Mouse (Mus musculus) brown adipose tissue, adult 24 weeks (tissue): ENCODE data around the gene Gm525. TPM values are rescaled to one million over a fixed set of nuclear protein-coding genes. Genes with fewer than 3 reads are reported as not detected.

Source experiments
- H3K27ac ChIP-seq: fragments of 200-500 bp; replicated peaks from 2 replicates; pipeline ENCODE4 v1.5.1; 2012; ENCODE audit warnings: low read depth, mild to moderate bottlenecking, low read length
- H3K4me1 ChIP-seq: fragments of 200-500 bp; 2 replicates; pipeline ENCODE4 v1.6.1; 2012; ENCODE audit warnings: low read length, mixed read lengths; ENCODE audit not compliant: control insufficient read depth, insufficient read depth, insufficient read length
- H3K4me3 ChIP-seq: fragments of 200-500 bp; 2 replicates; pipeline ENCODE4 v1.5.1; 2012; ENCODE audit warnings: low read depth, mild to moderate bottlenecking, low read length, moderate library complexity; ENCODE audit not compliant: insufficient read depth
- polyA plus RNA-seq: library from polyadenylated mRNA; stranded (reverse); fragments of >200 nt; gene quantifications from 2 replicates; pipeline ENCODE4 v1.2.4, GENCODE M21; 2012; ENCODE audit not compliant: missing spikeins, insufficient read depth, insufficient read length

The Gm525 gene
- polyA plus RNA-seq, 1 experiment, result not detected

- 0 out of 2 replicates have a peak, but pooled peaks cover 2% of the 10 kb centered on the region for H3K4me1 ChIP-seq
- H3K4me3 ChIP-seq, result no peak overlapping the region
- no peak overlapping the region for H3K27ac ChIP-seq
Measured at GRCm38 (mm10) chr11:89098083-89098835, 24.6 kb downstream of the Gm525 start.

- no peaks in the 10 kb centered on the region for H3K4me1 ChIP-seq
- no peak overlapping the region for H3K27ac ChIP-seq
- H3K4me3 ChIP-seq, result no peak overlapping the region
Measured at GRCm38 (mm10) chr11:89098930-89099329, 25.3 kb downstream of the Gm525 start.

DNA sequence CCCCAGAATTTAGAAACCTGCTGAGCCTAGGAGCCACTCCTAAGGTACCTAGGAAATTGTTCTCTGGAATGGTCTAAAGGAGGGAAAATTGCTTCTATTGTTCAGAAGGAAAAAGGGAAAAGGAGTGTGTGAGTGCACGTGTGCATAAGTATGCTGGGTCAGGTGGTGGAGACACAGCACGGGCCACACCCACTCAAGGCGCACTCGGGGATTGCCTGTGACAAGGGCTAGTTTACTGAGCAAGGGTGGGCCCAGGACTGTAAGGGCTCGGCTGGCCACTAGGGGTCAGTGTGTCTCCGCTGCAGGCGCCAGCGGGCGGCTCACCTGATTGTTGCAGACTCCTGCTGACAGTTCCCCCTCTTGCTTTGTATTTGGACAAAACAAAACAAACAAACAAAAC, 26.8 kb downstream of the Gm525 start:
- Histone ChIP-seq H3K4me1 (no peaks in the 10 kb centered on the region), H3K27ac (peak overlapping the region; percentile 54; the same call in 1 of the 2 replicates), H3K4me3 (peak overlapping the region; percentile 61)

- peak overlapping the region; percentile 61 for H3K4me3 ChIP-seq
- no peaks in the 10 kb centered on the region for H3K4me1 ChIP-seq
- peak overlapping the region; percentile 76 for H3K27ac ChIP-seq
Measured at GRCm38 (mm10) chr11:89100826-89101321, 27.2 kb downstream of the Gm525 start.

DNA sequence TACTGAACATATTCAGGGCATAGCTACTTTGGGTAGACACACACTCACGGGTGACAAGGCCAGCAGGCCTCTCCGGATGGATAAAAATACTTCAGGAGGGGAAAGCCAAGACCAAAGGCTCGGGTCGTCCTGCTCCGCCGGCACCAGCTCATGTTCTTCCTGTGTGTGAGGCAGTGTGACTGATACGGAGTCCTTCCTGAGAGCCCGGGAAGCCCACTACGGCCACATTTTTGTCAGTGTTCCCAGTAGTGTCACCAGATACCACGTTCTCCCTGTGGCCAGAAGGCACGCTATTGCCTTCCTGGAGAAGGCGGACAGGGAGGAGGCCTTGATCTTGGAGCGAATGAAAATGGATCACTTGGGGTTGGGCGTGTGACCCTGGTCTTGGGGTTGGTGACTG, 29.5 kb downstream of the Gm525 start:
- Histone ChIP-seq H3K27ac (no peak overlapping the region), H3K4me3 (no peak overlapping the region), H3K4me1 (no peaks in the 10 kb centered on the region)

GRCm38 (mm10) chr11:89105211-89105610, 31.6 kb downstream of the Gm525 start:
- Histone ChIP-seq H3K4me1 (no peaks in the 10 kb centered on the region), H3K27ac (no peak overlapping the region), H3K4me3 (no peak overlapping the region)

- no peak overlapping the region for H3K4me3 ChIP-seq
- H3K4me1 ChIP-seq, result no peaks in the 10 kb centered on the region
- H3K27ac ChIP-seq, result no peak overlapping the region
Measured at GRCm38 (mm10) chr11:89105823-89106222, 32.2 kb downstream of the Gm525 start.

DNA sequence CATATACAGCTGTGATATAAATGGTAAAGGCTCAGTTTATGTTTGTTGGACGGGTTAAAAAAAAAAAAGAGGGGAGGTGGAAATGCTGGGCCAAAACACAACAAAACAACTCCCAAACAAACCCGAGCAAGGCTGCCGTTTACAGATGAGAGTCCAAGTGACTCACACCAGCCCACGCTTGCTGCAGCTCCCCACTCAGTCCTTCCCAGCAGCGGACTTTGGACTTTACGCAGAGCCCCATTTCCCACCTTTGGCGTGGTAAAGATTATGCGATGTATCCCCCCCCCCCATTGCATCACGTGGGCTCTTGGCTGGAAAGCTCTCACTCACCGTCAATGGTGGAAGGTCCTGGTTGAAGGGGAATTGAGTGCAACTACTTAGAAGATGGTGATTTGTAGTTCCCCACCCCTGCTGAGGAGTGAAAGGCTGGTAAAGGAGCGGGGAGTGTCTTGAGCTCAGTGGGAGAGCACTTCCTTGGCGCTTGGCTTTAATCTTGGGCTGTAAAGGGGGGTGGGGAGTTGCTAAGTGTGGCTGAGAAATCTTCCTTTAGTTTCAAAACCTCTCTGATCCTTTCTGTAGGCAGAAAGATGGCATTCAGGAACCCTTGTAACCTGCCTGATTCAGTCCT, 33.7 kb downstream of the Gm525 start:
- Histone ChIP-seq H3K4me1 (no peaks in the 10 kb centered on the region), H3K27ac (no peak overlapping the region), H3K4me3 (no peak overlapping the region)

DNA sequence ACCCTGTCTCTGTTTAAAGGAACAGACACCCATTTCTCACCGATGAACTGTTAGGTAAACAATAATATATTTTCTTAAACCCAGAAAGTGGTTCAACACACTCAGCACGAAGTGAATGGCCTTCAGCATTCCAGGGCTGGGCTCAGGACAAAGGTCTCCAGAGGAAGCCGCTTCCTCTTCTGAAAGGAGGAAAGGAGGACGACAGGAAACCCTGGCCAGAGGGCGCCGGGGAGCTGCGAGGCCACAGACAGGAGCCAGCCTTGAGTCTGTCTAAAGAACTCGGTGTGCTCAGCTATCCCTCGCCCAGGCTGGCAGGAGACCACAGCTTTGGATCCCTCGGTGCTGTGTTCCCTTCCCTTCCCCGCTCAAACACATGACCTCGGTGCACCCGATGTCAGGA, 50.8 kb downstream of the Gm525 start:
- Histone ChIP-seq H3K27ac (no peak overlapping the region), H3K4me1 (0 out of 2 replicates have a peak, but pooled peaks cover 3% of the 10 kb centered on the region), H3K4me3 (no peak overlapping the region)

DNA sequence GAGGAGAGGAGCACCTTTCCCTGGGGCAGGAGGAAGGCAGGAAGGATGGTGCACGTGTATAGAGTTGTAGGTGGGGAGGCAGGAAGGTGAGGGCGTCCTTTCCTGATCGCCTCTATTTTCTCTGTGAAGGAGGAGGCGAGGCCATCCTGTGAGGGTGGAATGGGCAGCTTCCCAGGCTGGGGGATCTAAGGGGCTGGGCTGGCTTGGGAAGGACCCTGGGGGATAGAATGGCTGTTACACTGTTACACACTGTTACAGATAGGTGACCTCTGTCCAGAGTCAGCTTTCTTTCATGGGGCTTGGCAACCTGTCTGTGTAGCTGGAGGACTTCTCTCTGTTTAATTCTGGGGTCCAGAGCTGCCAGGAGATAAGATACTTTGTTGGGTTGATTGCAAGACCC, 57.2 kb downstream of the Gm525 start:
- Histone ChIP-seq H3K4me3 (no peak overlapping the region), H3K4me1 (peaks cover 6% of the 10 kb centered on the region), H3K27ac (no peak overlapping the region)

- Histone ChIP-seq H3K4me1 (peaks cover 6% of the 10 kb centered on the region), H3K4me3 (no peak overlapping the region), H3K27ac (no peak overlapping the region)
Measured at GRCm38 (mm10) chr11:89132406-89132805, 58.8 kb downstream of the Gm525 start.

GRCm38 (mm10) chr11:89134211-89134610, 60.6 kb downstream of the Gm525 start:
- Histone ChIP-seq H3K4me1 (peaks cover 6% of the 10 kb centered on the region), H3K27ac (no peak overlapping the region), H3K4me3 (no peak overlapping the region)

DNA sequence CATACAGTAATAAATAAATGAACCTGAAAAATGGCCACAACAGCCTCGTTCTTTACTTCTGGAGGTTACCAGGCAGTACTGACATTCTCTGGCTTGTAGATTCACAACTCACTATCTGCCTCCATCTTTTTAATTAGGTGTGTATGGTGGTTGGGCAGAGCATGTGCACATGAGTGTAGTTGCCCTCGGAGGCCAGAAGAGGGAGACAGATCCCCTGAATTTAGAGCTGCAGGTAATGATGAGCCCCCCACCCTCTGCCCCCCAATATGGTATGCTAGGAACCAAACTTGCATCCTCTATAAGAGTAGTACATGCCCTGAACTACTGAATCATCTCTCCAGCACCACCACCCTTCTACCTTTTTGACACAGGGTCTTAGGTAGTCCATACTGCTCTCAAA, 64.3 kb downstream of the Gm525 start:
- Histone ChIP-seq H3K27ac (no peak overlapping the region), H3K4me1 (no peaks in the 10 kb centered on the region), H3K4me3 (no peak overlapping the region)
